Mouse (Mus musculus): ENCODE measurements around the gene Baz2a.
"Not testable (repeated sequence)": the region's sequence is repeated elsewhere in the genome, so short reads cannot be mapped to it uniquely, and the experiment has no call there.

DNA sequence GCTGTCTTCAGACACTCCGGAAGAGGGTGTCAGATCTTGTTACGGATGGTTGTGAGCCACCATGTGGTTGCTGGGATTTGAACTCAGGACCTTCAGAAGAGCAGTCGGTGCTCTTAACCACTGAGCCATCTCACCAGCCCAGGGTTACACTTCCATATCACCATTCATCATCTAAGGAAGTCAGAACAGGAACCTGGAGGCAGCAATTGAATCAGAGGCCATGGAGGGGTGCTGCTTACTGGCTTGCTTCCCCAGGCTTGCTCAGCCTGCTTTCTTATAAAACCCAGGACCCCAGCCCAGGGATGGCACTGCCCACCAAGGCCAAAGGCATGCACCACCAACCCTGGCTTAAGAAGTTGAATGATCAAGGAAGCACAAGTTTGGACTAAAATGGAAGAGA lies 74.3 kb downstream of the Baz2a start:
- TF ChIP-seq CTCF, EP300 (IDR thresholded peaks at IDR 0.05): not testable (repeated sequence)

Measured in lung, postnatal 0 days (tissue).